Mouse (Mus musculus) ES-Bruce4 (cell line): ENCODE data around the gene Gpnmb.

Source experiments
- CTCF ChIP-seq: IDR thresholded peaks from one replicate; pipeline ENCODE4 v1.8.1; 2011; ENCODE audit warnings: low read depth, low read length
- EP300 ChIP-seq: IDR thresholded peaks from 2 replicates; pipeline ENCODE4 v1.6.1; 2011; ENCODE audit warnings: low read depth, low read length; ENCODE audit not compliant: insufficient read depth
- POLR2A ChIP-seq: IDR thresholded peaks from one replicate; pipeline ENCODE4 v1.8.1; 2011; ENCODE audit warnings: low read length; ENCODE audit not compliant: insufficient read depth

DNA sequence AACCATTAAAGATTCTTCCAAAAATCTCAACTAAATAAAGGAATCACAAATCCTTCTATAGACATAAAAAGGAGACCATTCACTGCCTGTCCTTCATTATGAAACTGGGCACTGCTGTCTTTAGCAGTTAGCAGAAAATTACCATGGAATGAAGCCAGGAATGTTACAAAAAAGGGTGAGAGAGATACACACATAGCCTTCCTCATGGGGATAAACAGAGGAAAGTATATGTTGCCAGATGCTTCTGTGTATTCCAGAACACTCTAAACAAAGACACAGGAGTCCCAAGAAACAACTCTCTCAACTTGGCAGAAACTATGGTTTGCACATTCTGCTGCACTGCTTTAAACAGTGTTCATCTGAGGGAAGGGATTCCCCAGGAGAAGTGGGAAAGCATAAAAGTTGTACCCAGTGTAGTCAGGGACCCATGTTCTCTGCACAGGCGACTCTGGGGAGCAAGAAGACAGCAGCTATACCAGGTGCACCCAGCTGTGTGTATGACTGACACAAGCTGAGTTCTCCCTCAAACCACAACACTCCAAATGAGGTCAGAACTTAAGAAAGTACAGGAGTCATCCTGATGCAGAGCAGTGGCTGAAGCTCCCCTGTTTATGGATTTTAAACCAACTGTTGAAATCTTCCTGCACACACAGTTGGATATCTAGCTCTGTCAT is 83.3 kb downstream of the Gpnmb start:
- TF ChIP-seq EP300 (no peak), CTCF (no peak), POLR2A (no peak)
